Mouse (Mus musculus): Measurements from ENCODE around the gene Arhgap27. TPM values are rescaled to one million over a fixed set of nuclear protein-coding genes. Genes with fewer than 3 reads are reported as not detected.
A peak's percentile ranks its signal among the peaks of the same experiment; 100 is the strongest.

The Arhgap27 gene
- polyA plus RNA-seq, 1 experiment from 2014 or later: 1.6 TPM

DNA sequence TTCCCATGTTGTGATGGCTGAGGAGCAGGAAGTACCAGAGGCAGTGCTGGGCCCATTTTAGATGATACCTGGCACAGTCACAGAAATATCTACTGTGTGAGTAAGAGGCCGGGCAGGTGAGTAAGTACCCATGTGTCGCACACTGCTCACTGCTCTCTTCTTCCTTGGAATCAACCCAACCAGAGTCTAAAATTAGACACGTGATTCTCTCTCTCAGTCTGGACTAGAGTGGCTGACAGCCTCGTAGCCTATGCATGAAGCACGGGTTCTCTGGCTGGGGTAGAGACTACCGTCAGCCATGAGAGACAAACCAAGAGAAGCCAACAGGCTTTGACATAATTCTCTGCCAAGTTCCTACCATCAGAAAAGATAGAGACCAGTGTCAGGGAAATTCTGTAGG, 14.8 kb upstream of the Arhgap27 start:
- DNase-seq (no peak), ATAC-seq (ENCODE audit: low read depth) (no peak)
- Histone ChIP-seq H3K4me1 (replicated peaks) (peaks cover 12% of the 10 kb centered on the region), H3K36me3 (peaks cover 44% of the 10 kb centered on the region), H3K4me3 (replicated peaks) (no peak overlapping the region), H3K9me3 (replicated peaks) (no peaks in the 10 kb centered on the region), H3K27me3 (no peaks in the 10 kb centered on the region), H3K4me2 (no peak overlapping the region), H3K9ac (no peak overlapping the region), H3K27ac (no peak overlapping the region)
- WGBS (ENCODE audit: insufficient replicate concordance): 84% methylated on average over 6 of the region's 6 CpGs

DNA sequence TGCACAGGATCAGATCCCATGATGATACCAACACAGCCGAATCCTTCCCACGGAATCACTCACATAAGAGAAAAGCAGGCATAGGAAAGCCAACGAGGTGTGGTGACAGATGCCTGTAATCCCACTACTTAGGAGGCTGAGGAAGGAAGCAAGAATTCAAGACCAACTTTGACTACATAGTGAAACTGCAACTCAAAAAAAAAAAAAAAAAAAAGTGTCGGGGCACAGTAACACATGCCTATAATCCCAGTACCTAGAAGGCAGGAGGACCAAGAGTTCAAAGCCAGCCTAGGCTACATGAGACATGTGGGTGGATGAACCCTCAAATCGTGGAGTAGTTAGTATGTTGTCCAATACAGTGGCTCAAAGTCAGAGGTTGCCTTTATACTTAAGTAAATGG, 12.3 kb upstream of the Arhgap27 start:
- DNase-seq: no peak
- WGBS (ENCODE audit: insufficient replicate concordance): 63% methylated on average over 5 of the region's 5 CpGs
- no peaks in the 10 kb centered on the region for H3K27me3 ChIP-seq
- no peaks in the 10 kb centered on the region for H3K9me3 ChIP-seq (replicated peaks)
- H3K4me3 ChIP-seq (replicated peaks): no peak overlapping the region
- H3K27ac ChIP-seq: no peak overlapping the region
- no peak overlapping the region for H3K9ac ChIP-seq
- H3K4me2 ChIP-seq: no peak overlapping the region
- peaks cover 48% of the 10 kb centered on the region for H3K36me3 ChIP-seq
- H3K4me1 ChIP-seq (replicated peaks): peaks cover 4% of the 10 kb centered on the region; the same call in 1 of the 2 replicates
- no peak for ATAC-seq (ENCODE audit: low read depth)

DNA sequence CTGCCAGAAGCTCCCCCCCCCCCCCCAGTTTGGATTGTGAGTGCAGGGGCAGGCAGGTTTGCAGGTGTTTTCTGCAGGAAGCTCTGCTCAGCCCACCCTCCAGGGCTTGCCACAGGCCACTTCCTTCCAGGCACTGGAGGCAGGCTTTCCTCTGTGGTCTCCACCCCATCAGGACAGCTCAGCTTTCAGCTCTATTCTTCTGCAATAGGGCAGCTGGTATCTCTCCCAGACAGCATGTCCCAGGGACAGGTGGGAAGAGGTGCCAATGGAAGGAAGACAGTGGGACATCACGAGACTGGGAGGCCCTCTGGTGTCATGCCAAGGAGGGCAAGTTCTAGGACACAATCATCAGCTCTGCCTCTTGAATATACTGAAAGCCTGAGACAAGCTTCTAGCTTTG, 11.8 kb upstream of the Arhgap27 start:
- WGBS (ENCODE audit: insufficient replicate concordance): 25% methylated on average over 1 of the region's 1 CpGs
- Histone ChIP-seq H3K4me1 (replicated peaks) (peaks cover 4% of the 10 kb centered on the region; the same call in 1 of the 2 replicates), H3K36me3 (peaks cover 52% of the 10 kb centered on the region), H3K4me2 (no peak overlapping the region), H3K4me3 (replicated peaks) (no peak overlapping the region), H3K27ac (no peak overlapping the region; the same call in 1 of the 2 replicates), H3K9me3 (replicated peaks) (no peaks in the 10 kb centered on the region), H3K9ac (no peak overlapping the region), H3K27me3 (no peaks in the 10 kb centered on the region)
- DNase-seq: no peak
- no peak for ATAC-seq (ENCODE audit: low read depth)

- Histone ChIP-seq H3K4me1 (replicated peaks) (peaks cover 4% of the 10 kb centered on the region; the same call in 1 of the 2 replicates), H3K36me3 (peaks cover 52% of the 10 kb centered on the region), H3K27ac (no peak overlapping the region), H3K9ac (no peak overlapping the region), H3K27me3 (no peaks in the 10 kb centered on the region), H3K4me2 (no peak overlapping the region), H3K4me3 (replicated peaks) (no peak overlapping the region), H3K9me3 (replicated peaks) (no peaks in the 10 kb centered on the region)
- DNase-seq (no peak), ATAC-seq (ENCODE audit: low read depth) (no peak)
- WGBS (ENCODE audit: insufficient replicate concordance): 85% methylated on average over 9 of the region's 9 CpGs
Observed at GRCm38 (mm10) chr11:103373922-103374321, 10.4 kb upstream of the Arhgap27 start.

DNA sequence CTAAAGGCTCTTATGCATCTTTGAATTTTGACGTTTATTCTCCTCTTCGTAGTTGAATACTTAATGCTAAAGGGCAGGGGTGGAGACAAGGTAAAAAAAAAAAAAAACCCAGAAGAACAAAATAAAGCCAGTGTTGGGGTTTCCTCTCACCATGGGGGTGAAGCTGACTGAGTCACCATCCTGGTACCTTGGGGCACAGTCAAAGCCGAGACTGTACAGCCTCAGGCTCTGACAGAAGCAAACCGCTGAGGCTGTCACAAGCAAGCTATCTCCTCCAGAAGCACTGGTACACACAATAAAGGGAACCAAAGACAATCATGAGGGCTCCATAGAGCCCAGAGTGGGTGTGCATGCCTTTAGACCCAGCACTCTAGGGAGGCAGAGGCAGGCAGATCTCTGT, 9.1 kb upstream of the Arhgap27 start:
- Histone ChIP-seq H3K27me3 (no peaks in the 10 kb centered on the region), H3K27ac (no peak overlapping the region), H3K36me3 (peaks cover 48% of the 10 kb centered on the region), H3K4me2 (no peak overlapping the region), H3K4me3 (replicated peaks) (no peak overlapping the region), H3K4me1 (replicated peaks) (peaks cover 4% of the 10 kb centered on the region; the same call in 1 of the 2 replicates), H3K9me3 (replicated peaks) (no peaks in the 10 kb centered on the region), H3K9ac (no peak overlapping the region)
- ATAC-seq (ENCODE audit: low read depth) (no peak), DNase-seq (no peak)
- 81% methylated on average over 4 of the region's 4 CpGs for WGBS (ENCODE audit: insufficient replicate concordance)

- Histone ChIP-seq H3K4me2 (no peak overlapping the region), H3K27me3 (no peaks in the 10 kb centered on the region), H3K9me3 (replicated peaks) (no peaks in the 10 kb centered on the region), H3K4me1 (replicated peaks) (peaks cover 4% of the 10 kb centered on the region; the same call in 1 of the 2 replicates), H3K4me3 (replicated peaks) (no peak overlapping the region), H3K36me3 (peaks cover 50% of the 10 kb centered on the region), H3K9ac (no peak overlapping the region), H3K27ac (0 out of 2 replicates have a peak overlapping the region, but pooled peaks have one; percentile 14)
- ATAC-seq (ENCODE audit: low read depth) (no peak), DNase-seq (no peak)
- 65% methylated on average over 3 of the region's 3 CpGs for WGBS (ENCODE audit: insufficient replicate concordance)
Observed at GRCm38 (mm10) chr11:103372068-103372467, 8.6 kb upstream of the Arhgap27 start.

DNA sequence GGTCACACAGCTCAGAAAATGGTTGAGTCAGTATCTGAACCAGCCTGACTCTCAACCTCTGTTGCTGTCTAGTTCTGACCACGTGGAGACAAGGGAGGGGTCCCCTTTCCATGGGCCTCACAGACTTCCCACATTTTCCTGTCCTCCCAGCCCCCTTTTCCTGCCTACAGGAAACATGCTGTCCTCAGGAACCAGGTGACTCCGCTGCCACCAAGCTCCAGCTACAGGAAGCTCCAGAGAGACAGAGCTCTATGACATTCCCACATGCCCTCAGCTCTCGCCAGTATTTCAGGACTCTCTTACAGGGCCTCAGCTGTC, 7.7 kb upstream of the Arhgap27 start:
- ATAC-seq (ENCODE audit: low read depth): no peak
- H3K27ac ChIP-seq: 0 out of 2 replicates have a peak overlapping the region, but pooled peaks have one; percentile 14
- no peak overlapping the region for H3K4me3 ChIP-seq (replicated peaks)
- no peak overlapping the region for H3K9ac ChIP-seq
- no peak for DNase-seq
- peaks cover 4% of the 10 kb centered on the region; the same call in 1 of the 2 replicates for H3K4me1 ChIP-seq (replicated peaks)
- H3K27me3 ChIP-seq: no peaks in the 10 kb centered on the region
- no peak overlapping the region for H3K4me2 ChIP-seq
- WGBS (ENCODE audit: insufficient replicate concordance): 51% methylated on average over 3 of the region's 3 CpGs
- peaks cover 47% of the 10 kb centered on the region for H3K36me3 ChIP-seq
- H3K9me3 ChIP-seq (replicated peaks): no peaks in the 10 kb centered on the region

DNA sequence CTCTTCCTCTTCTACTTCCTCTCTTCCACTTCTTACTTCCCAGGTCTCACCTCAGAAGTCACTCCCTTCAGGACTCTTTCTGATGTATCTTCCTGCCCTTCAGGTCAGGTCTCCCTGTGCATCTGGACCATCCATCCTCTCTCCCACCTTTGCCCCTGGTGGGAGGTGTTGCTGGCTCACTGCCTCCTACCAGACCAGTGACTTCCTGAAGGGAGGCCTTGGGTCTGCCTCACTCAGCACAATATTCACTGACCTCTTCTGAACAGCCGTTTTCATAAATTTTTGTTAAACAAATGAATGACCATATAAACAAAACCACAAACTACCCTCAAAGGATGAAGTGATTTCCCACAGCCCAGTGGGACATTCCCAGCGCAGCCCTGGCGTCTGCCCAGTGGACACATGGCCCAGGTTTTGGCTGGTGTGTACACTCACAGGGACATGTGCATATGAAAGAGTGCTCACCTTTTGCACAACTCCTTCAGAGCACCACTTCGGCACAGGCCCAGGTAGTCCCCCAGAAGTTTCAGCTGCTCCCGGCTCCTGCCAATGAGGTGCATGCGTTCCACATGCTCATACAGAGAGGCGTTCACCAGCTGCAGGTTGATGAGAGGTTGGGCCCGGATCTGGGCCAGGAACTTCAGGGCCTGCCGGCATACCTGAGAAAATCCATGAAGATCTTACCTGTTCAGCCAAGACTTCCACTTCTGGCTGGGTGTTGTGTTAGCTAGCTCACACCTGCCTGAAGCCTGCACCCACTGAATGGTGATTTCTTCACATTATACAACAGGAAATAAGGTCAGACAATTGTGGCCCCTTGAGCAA, 7.1 kb upstream of the Arhgap27 start:
- peaks cover 4% of the 10 kb centered on the region; the same call in 1 of the 2 replicates for H3K4me1 ChIP-seq (replicated peaks)
- H3K27ac ChIP-seq: no peak overlapping the region
- H3K36me3 ChIP-seq: peaks cover 48% of the 10 kb centered on the region
- no peak overlapping the region for H3K4me2 ChIP-seq
- DNase-seq: no peak
- no peaks in the 10 kb centered on the region for H3K27me3 ChIP-seq
- 80% methylated on average over 9 of the region's 9 CpGs for WGBS (ENCODE audit: insufficient replicate concordance)
- no peak overlapping the region for H3K4me3 ChIP-seq (replicated peaks)
- H3K9me3 ChIP-seq (replicated peaks): no peaks in the 10 kb centered on the region
- ATAC-seq (ENCODE audit: low read depth): no peak
- H3K9ac ChIP-seq: no peak overlapping the region

DNA sequence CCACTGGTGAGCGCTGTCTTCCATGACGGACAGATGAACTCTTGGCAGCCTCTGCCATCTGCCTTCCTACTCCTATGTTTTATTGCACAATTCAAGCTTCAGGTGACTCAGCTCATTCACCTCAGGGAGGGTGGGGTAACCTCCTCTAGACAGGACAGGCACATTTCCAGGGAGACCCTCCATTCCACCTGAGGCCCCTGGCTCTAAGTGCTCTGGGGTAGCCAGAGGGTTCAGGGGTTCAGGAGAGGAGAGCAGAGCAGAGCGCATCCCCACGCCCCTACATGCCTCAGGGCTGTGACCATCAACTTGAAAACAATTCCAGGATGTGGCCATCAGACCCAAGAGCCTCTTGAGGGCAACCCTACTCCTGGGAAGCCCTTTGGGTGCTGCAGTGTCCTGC, 2.0 kb upstream of the Arhgap27 start:
- Histone ChIP-seq H3K4me1 (replicated peaks) (peaks cover 31% of the 10 kb centered on the region), H3K27ac (no peak overlapping the region), H3K9ac (no peak overlapping the region), H3K9me3 (replicated peaks) (no peaks in the 10 kb centered on the region), H3K4me3 (replicated peaks) (no peak overlapping the region), H3K4me2 (no peak overlapping the region), H3K27me3 (peaks cover 47% of the 10 kb centered on the region), H3K36me3 (peaks cover 31% of the 10 kb centered on the region)
- 76% methylated on average over 4 of the region's 4 CpGs for WGBS (ENCODE audit: insufficient replicate concordance)
- DNase-seq (no peak), ATAC-seq (ENCODE audit: low read depth) (no peak)

GRCm38 (mm10) chr11:103365022-103365421, 1.5 kb upstream of the Arhgap27 start:
- no peak overlapping the region for H3K27ac ChIP-seq

DNA sequence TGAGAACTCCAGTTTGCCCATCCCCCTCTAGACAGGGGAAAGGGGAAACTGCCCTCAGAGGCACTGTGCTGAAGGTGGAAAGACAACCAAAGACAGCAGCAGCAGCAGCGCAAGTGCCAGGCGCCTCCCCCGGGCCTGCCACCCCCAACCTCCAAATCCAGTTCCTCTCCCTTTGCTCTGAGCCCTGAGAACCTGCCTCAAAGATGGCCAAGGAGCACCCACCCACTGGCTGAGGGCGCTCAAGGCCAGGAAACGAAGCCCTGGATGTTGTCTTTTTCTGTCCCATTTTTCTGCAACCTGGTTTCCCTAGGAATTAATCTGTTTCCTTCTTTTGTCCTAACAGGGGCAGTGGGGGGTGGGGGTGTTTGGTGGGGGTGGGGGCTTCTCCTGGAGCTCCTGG, 843 bp upstream of the Arhgap27 start:
- H3K9me3 ChIP-seq (replicated peaks): no peaks in the 10 kb centered on the region
- no peak overlapping the region for H3K27ac ChIP-seq
- H3K36me3 ChIP-seq: peaks cover 22% of the 10 kb centered on the region
- DNase-seq (no peak), ATAC-seq (ENCODE audit: low read depth) (no peak)
- peaks cover 41% of the 10 kb centered on the region for H3K4me1 ChIP-seq (replicated peaks)
- H3K4me3 ChIP-seq (replicated peaks): no peak overlapping the region
- no peak overlapping the region; the same call in 1 of the 2 replicates for H3K9ac ChIP-seq
- 28% methylated on average over 5 of the region's 5 CpGs for WGBS (ENCODE audit: insufficient replicate concordance)
- H3K4me2 ChIP-seq: 0 out of 2 replicates have a peak overlapping the region, but pooled peaks have one; percentile 4
- peaks cover 59% of the 10 kb centered on the region for H3K27me3 ChIP-seq

More at GRCm38 (mm10) chr11:103365022-103365421, 1.5 kb upstream of the Arhgap27 start:
- H3K4me3 ChIP-seq (replicated peaks): no peak overlapping the region
- WGBS (ENCODE audit: insufficient replicate concordance): 81% methylated on average over 3 of the region's 3 CpGs
- H3K4me1 ChIP-seq (replicated peaks): peaks cover 36% of the 10 kb centered on the region
- no peak overlapping the region for H3K9ac ChIP-seq
- ATAC-seq (ENCODE audit: low read depth) (no peak), DNase-seq (no peak)
- H3K36me3 ChIP-seq: peaks cover 28% of the 10 kb centered on the region
- H3K4me2 ChIP-seq: no peak overlapping the region
- H3K9me3 ChIP-seq (replicated peaks): no peaks in the 10 kb centered on the region
- peaks cover 52% of the 10 kb centered on the region for H3K27me3 ChIP-seq
